7 mouse cellular contexts compared by ENCODE assay signal in genomic region chr10:37138778-37139442, GRCm38 (mm10). TPM values are rescaled to one million over a fixed set of nuclear protein-coding genes. Genes with fewer than 3 reads are reported as not detected.
DNase-seq lines count a peak whose midpoint lies in the region; ATAC-seq lines count a peak whose summit lies in the region.

Gene Marcks (minus strand): TSS chr10:37138920.

- intact Hi-C loops in left cerebral cortex, postnatal 4 days (cut with DNase I) = loop anchor here (5.0 to 10.0 kb wide), 2 partner anchors 124 to 1713 kb away; no protein-coding TSS in a partner anchor

- peak; percentile 91 for DNase-seq in adrenal gland, postnatal 10 days
- DNase-seq in embryonic facial prominence, embryonic 10.5 days (ENCODE audit: low spot score) = peak; percentile 94
- peak; percentile 99 for DNase-seq in heart, adult 11 months
- peak; percentile 69 for DNase-seq in kidney, adult 11 months
- peak; percentile 95 for DNase-seq in left cerebral cortex, postnatal 4 days
- peak; percentile 99 for DNase-seq in midbrain, embryonic 11.5 days (ENCODE audit: low spot score, missing footprints)
- peak; percentile 71 for DNase-seq in skeletal muscle tissue, adult 2 months (ENCODE audit: low read depth, low spot score)

- peaks cover 12% of the 10 kb centered on the region for H3K4me1 ChIP-seq in embryonic facial prominence, embryonic 10.5 days
- H3K4me1 ChIP-seq in midbrain, embryonic 11.5 days (ENCODE audit: control insufficient read depth, insufficient read depth, low read length) = peaks cover 8% of the 10 kb centered on the region; the same call in 1 of the 2 replicates

- no peaks in the 10 kb centered on the region for H3K27me3 ChIP-seq in embryonic facial prominence, embryonic 10.5 days (replicated peaks; ENCODE audit: low read depth, poor library complexity, severe bottlenecking)
- H3K27me3 ChIP-seq in midbrain, embryonic 11.5 days (ENCODE audit: control insufficient read depth, insufficient read depth, low read length) = no peaks in the 10 kb centered on the region

- peak within 1 kb of the TSS; percentile 100 for H3K9ac ChIP-seq in midbrain, embryonic 11.5 days (ENCODE audit: low read length)

- peaks cover 30% of the 10 kb centered on the region for H3K36me3 ChIP-seq in embryonic facial prominence, embryonic 10.5 days (replicated peaks)
- peaks cover 3% of the 10 kb centered on the region for H3K36me3 ChIP-seq in midbrain, embryonic 11.5 days (ENCODE audit: control insufficient read depth, insufficient read depth, low read length)

- WGBS in embryonic facial prominence, embryonic 10.5 days = under 1% methylated on average over 39 of the region's 39 CpGs
- WGBS in midbrain, embryonic 11.5 days = under 1% methylated on average over 39 of the region's 39 CpGs

- H3K4me3 ChIP-seq in embryonic facial prominence, embryonic 10.5 days = peak within 1 kb of the TSS; percentile 90
- peak within 1 kb of the TSS; percentile 97 for H3K4me3 ChIP-seq in midbrain, embryonic 11.5 days (ENCODE audit: low read depth, low read length)

- peak within 1 kb of the TSS; percentile 100 for H3K27ac ChIP-seq in embryonic facial prominence, embryonic 10.5 days (replicated peaks)
- peak within 1 kb of the TSS; percentile 99 for H3K27ac ChIP-seq in midbrain, embryonic 11.5 days (ENCODE audit: low read depth, low read length)

- peak; percentile 71 for ATAC-seq in midbrain, embryonic 11.5 days (ENCODE audit: low FRiP score)

- peak within 1 kb of the TSS; percentile 76 for H3K4me2 ChIP-seq in midbrain, embryonic 11.5 days

- no peaks in the 10 kb centered on the region for H3K9me3 ChIP-seq in embryonic facial prominence, embryonic 10.5 days
- no peaks in the 10 kb centered on the region for H3K9me3 ChIP-seq in midbrain, embryonic 11.5 days (ENCODE audit: control insufficient read depth, low read length)

RNA-seq across cellular contexts. Expression of gene Marcks, which starts in this region (rescaled TPM):
- 100 to 1,000 TPM; 107 to 149 TPM for total RNA-seq in adrenal gland, postnatal 10 days (2021)
- polyA plus RNA-seq in embryonic facial prominence, embryonic 10.5 days (2016; fragmentation: Nextera tagmentation; extraction: Ambion mirVana) = 135 and 155 TPM in 2 replicates
- total RNA-seq in left cerebral cortex, postnatal 4 days (2021) = 100 to 1,000 TPM; 536 to 544 TPM
- polyA plus RNA-seq in midbrain, embryonic 11.5 days (2014; fragmentation: Nextera tagmentation; extraction: Ambion mirVana) = 410 and 445 TPM in 2 replicates

Comparison
In these comparisons a context has a peak if more than half of its experiments do, and no peak if none do; other contexts are left out.
1. Peak in every context shown above with its lines: DNase-seq, ATAC-seq, H3K4me3 ChIP-seq and H3K27ac ChIP-seq.